Mouse (Mus musculus): ENCODE data around the gene Elk1. TPM values are rescaled to one million over a fixed set of nuclear protein-coding genes. Genes with fewer than 3 reads are reported as not detected.

Elk1 gene
- polyA plus RNA-seq (2017; shearing (Covaris generic)), result 9.1 TPM

DNA sequence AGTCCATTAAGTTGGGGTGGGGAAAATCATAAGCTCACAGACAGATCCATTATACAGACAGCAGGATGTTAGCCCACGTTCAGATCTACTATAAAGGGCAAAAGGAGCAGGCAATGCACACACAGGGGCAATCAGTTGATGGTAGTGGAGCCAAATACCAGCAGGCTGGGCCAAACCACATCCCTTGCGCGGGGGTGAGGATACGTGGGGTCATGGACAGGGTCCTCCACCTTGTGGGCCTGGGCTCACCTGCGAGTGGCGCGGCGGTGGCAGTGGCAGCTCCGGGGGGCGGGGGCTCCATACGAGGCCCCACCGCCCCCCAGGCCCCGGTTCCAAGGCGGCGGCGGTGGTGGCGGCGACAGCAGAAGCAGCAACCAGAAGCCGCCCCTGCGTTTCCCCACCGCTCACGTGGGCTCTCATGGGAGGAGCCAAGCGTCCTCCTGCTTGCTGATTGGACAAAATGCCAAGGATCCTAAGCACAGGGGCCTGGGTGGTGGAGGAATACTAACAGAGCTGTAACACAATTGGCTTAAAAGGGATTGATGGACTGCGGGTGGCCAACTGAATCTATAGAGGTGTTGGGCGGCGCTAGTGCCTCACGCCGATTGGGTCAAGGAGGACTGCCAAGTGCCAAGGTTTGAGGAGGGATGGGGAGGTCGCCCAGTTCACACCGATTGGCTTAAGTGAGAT, at the start of gene Elk1:
Gene Elk1 (minus strand): TSS at position 418 of the 690 bp plus-strand sequence.

DNA sequence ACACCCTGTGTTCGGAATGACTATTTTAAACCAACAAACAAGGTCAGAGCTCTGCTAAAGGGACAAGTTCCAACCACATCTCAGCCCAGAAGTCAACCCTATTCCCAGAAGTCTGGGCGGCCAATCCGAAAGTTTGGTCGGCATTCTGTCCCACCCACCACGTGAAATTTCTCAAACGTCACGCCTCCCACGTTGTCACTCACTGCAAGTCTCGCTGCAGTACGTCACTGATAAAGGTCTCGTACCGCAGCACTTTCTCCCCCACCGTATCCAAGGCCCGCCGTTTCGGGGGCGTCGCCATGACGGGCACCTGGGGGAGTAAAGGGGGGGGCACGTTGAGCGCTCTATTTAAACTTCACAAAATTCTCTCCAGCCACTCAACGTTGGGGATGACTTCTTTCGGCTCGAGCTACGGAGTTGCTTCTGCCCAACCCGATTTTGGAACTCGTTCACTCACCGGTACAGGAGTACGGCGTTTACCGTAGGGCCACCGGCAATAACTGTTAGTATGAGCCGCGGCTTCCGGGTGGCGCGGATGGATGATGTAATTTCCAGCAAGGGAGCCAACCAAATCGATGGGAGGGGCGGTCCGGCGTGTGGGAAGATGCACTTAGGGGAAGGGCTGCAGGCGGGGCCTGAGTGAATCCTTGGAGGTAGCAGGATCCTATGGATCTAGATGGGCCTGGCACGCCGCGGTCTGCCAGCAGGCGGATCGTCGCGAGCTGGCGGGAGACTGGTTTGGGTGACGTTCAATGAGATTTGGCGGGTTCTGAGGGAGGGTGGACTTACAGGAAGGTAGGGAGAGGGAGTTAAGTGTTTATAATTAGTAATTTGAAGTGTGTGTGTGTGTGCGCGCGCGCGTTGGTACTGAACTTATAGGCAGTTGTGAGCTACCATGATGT, 11.3 kb upstream of the Elk1 start, which contains the start of gene Uxt:
Gene Uxt (minus strand): TSS at position 541 of the 902 bp plus-strand sequence.

DNA sequence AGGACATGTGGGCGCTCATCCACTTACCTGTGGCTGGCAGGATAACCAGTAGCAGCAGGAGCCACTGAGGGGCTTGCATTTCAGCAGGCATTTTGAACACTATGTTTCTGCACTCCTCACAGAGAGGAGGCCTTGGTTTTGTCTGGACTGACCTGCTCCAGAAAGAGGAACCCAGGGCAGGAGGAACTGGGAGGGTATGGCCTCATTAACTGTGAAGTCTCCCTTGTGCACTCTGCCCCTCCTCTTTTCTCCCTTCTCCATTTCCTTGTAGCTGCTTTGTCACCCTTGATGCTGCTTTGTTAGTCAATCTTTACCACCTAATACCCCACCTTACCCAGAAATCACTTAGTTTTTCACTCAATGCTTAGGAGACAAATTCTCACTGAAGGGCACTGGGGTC, 19.0 kb downstream of the Elk1 start, which contains the start of gene Cfp:
Gene Cfp (minus strand): TSS at position 192 of the 400 bp plus-strand sequence.

GRCm38 (mm10) chrX:20920844-20921364, 29.5 kb downstream of the Elk1 start, which contains the start of gene Syn1:
Gene Syn1, minus strand, starts transcription at chrX:20921004.

Other genes starting within 250 kb of the Elk1 start
- 15.6 TPM for gene Usp11, start 246.7 kb downstream of the Elk1 start, polyA plus RNA-seq (2017; shearing (Covaris generic))
- 166 TPM for gene Araf, start 152.8 kb downstream of the Elk1 start, polyA plus RNA-seq (2017; shearing (Covaris generic))
- gene Timp1, start 80.4 kb downstream of the Elk1 start, polyA plus RNA-seq (2017; shearing (Covaris generic)), result not detected
- 0.15 TPM for gene Syn1, start 29.6 kb downstream of the Elk1 start, polyA plus RNA-seq (2017; shearing (Covaris generic))
- gene Cfp, start 19.1 kb downstream of the Elk1 start, polyA plus RNA-seq (2017; shearing (Covaris generic)), result 1.1 TPM
- 41.2 TPM for gene Uxt, start 11.4 kb upstream of the Elk1 start, polyA plus RNA-seq (2017; shearing (Covaris generic))
- gene Zfp182, start 111.7 kb upstream of the Elk1 start, polyA plus RNA-seq (2017; shearing (Covaris generic)), result 10.8 TPM
- gene Spaca5, start 117.8 kb upstream of the Elk1 start, polyA plus RNA-seq (2017; shearing (Covaris generic)), result not detected
- 0.81 TPM for gene Zfp300, start 138.9 kb upstream of the Elk1 start, polyA plus RNA-seq (2017; shearing (Covaris generic))
- gene Ssxa1, start 165.2 kb upstream of the Elk1 start, polyA plus RNA-seq (2017; shearing (Covaris generic)), result not detected
- not detected for gene Gm21876, start 225.0 kb upstream of the Elk1 start, polyA plus RNA-seq (2017; shearing (Covaris generic))